Mouse (Mus musculus): Measurements from ENCODE around the gene Snrnp70.

- TF ChIP-seq CTCF (IDR thresholded peaks at IDR 0.05; ENCODE audit: low read depth, low read length) = no peak
- no peak for TF ChIP-seq POLR2A (IDR thresholded peaks at IDR 0.05; ENCODE audit: extremely low read depth, insufficient read depth, low read length)
Observed at GRCm38 (mm10) chr7:45409497-45410163, 14.1 kb upstream of the Snrnp70 start.
